In genomic region chr9:5308561-5308960, GRCm38 (mm10) we compare ENCODE assay signal across 9 mouse cellular contexts. TPM values are rescaled to one million over a fixed set of nuclear protein-coding genes. Genes with fewer than 3 reads are reported as not detected.
DNase-seq lines count a peak whose midpoint lies in the region; ATAC-seq lines count a peak whose summit lies in the region.
"Had no signal": no experiment of that assay in that cellular context is flagged by ENCODE, and none has a peak within 500 bp of the region (broad histone marks: within the 10 kb centered on the region; RNA-seq: fewer than 3 reads in every experiment).

Gene Casp4 (plus strand): TSS chr9:5308828.

- ATAC-seq in lung, embryonic 16.5 days (ENCODE audit: low read depth) = no peak
- ATAC-seq in erythroid progenitor cell, adult 5-6 weeks (replicated peaks; ENCODE audit: low FRiP score, poor library complexity, severe bottlenecking) = no peak

- H3K4me1 ChIP-seq in lung, embryonic 16.5 days (replicated peaks; ENCODE audit: control insufficient read depth, insufficient read depth, low read length) = no peaks in the 10 kb centered on the region
- H3K4me1 ChIP-seq: embryonic facial prominence, embryonic 12.5 days had no signal

- no peaks in the 10 kb centered on the region for H3K9me3 ChIP-seq in lung, embryonic 16.5 days (ENCODE audit: control insufficient read depth, low read length)
- H3K9me3 ChIP-seq: embryonic facial prominence, embryonic 12.5 days had no signal

- H3K36me3 ChIP-seq in lung, embryonic 16.5 days (ENCODE audit: control insufficient read depth, insufficient read depth, low read length) = no peaks in the 10 kb centered on the region
- H3K36me3 ChIP-seq: embryonic facial prominence, embryonic 12.5 days had no signal

- no peak within 1 kb of the TSS for H3K27ac ChIP-seq in lung, embryonic 16.5 days (ENCODE audit: low read length)
- H3K27ac ChIP-seq: embryonic facial prominence, embryonic 12.5 days had no signal

- no peak within 1 kb of the TSS for H3K9ac ChIP-seq in lung, embryonic 16.5 days (ENCODE audit: low read length)
- H3K9ac ChIP-seq: embryonic facial prominence, embryonic 12.5 days had no signal

- WGBS in lung, embryonic 16.5 days = 45% methylated on average over 5 of the region's 5 CpGs

- peak; percentile 43 for DNase-seq in A20 (ENCODE audit: low read depth, low spot score)
- DNase-seq in T-cell, adult 2 months (ENCODE audit: low spot score) = peak; percentile 28
- DNase-seq in induced T-regulatory cell, adult 2 months (ENCODE audit: low read depth) = peak; percentile 87
- no peak for DNase-seq in right cerebral cortex, postnatal 36 days (ENCODE audit: low spot score in 2 of 2)
- no peak for DNase-seq in retina, postnatal 1 day
- no peak for DNase-seq in left cerebral cortex, adult 8-10 months (ENCODE audit: low spot score in 2 of 2)

- no peaks in the 10 kb centered on the region for H3K27me3 ChIP-seq in lung, embryonic 16.5 days (ENCODE audit: control insufficient read depth, insufficient read depth, low read depth, low read length)
- H3K27me3 ChIP-seq: embryonic facial prominence, embryonic 12.5 days had no signal

- H3K4me3 ChIP-seq in lung, embryonic 16.5 days (ENCODE audit: low read length) = peak within 1 kb of the TSS; percentile 19; the same call in 1 of the 2 replicates
- H3K4me3 ChIP-seq: embryonic facial prominence, embryonic 12.5 days had no signal

- peak within 1 kb of the TSS; percentile 25; the same call in 1 of the 2 replicates for H3K4me2 ChIP-seq in lung, embryonic 16.5 days (ENCODE audit: low read depth, low read length)
- H3K4me2 ChIP-seq: embryonic facial prominence, embryonic 12.5 days had no signal

RNA-seq across cellular contexts. Expression of gene Casp4, which starts in this region (rescaled TPM):
- polyA plus RNA-seq in lung, embryonic 16.5 days (2015; fragmentation: Nextera tagmentation; extraction: Ambion mirVana) = 0.91 and 1.6 TPM in 2 replicates
- total RNA-seq in erythroid progenitor cell, adult 5-6 weeks (2015; ENCODE audit: low replicate concordance) = 9.6 and 16.2 TPM in 2 replicates
- total RNA-seq in erythroid progenitor cell, adult 5-6 weeks (2017; ENCODE audit: low replicate concordance) = 8.8 and 9.1 TPM in 2 replicates
- 1 to 10 TPM; 1.4 to 2.5 (median 1.7) TPM for total RNA-seq in left cerebral cortex, adult 8-10 months (2022)

Comparison
In these comparisons a context has a peak if more than half of its experiments do, and no peak if none do; other contexts are left out.
1. DNase-seq: peak in A20 (single experiment), T-cell, adult 2 months (single experiment) and induced T-regulatory cell, adult 2 months (single experiment); none in right cerebral cortex, postnatal 36 days (0 of 2), retina, postnatal 1 day (single experiment) and left cerebral cortex, adult 8-10 months (0 of 2).